Mouse (Mus musculus) c-Kit-negative CD71-positive TER-119-positive erythroid progenitor cells, embryonic 14.5 days (primary cell): ENCODE results near the gene Pih1d3.

Experiments used
- DNase-seq: peaks from one replicate; pipeline ENCODE4 v3.0.0-alpha.2; 2013; ENCODE audit warnings: low read depth, low spot score

Pih1d3 gene

GRCm38 (mm10) chr1:31222564-31222963 is at the start of gene Pih1d3, which contains the start of gene 4931428L18Rik:
Gene Pih1d3 (plus strand): TSS chr1:31222838.
Gene 4931428L18Rik (minus strand): TSS chr1:31222684.
- no peak for DNase-seq

- DNase-seq = no peak
Observed at GRCm38 (mm10) chr1:31175401-31175800, 47.2 kb upstream of the Pih1d3 start.

- DNase-seq = no peak
Observed at GRCm38 (mm10) chr1:31176101-31176500, 46.5 kb upstream of the Pih1d3 start, which contains the start of gene Lgsn. Gene Lgsn (plus strand): TSS chr1:31176401.

GRCm38 (mm10) chr1:31178264-31178663 is 44.4 kb upstream of the Pih1d3 start:
- DNase-seq = no peak

GRCm38 (mm10) chr1:31190237-31190866 is 32.3 kb upstream of the Pih1d3 start:
- no peak for DNase-seq

- DNase-seq = no peak
Observed at GRCm38 (mm10) chr1:31195633-31196032, 27.0 kb upstream of the Pih1d3 start.

- DNase-seq = no peak
Observed at GRCm38 (mm10) chr1:31196959-31197358, 25.7 kb upstream of the Pih1d3 start.

GRCm38 (mm10) chr1:31203771-31204170 is 18.9 kb upstream of the Pih1d3 start:
- no peak for DNase-seq

GRCm38 (mm10) chr1:31205346-31205745 is 17.3 kb upstream of the Pih1d3 start:
- no peak for DNase-seq

- DNase-seq = no peak
Observed at GRCm38 (mm10) chr1:31205770-31206169, 16.9 kb upstream of the Pih1d3 start.

- no peak for DNase-seq
Observed at GRCm38 (mm10) chr1:31210144-31210543, 12.5 kb upstream of the Pih1d3 start.

- no peak for DNase-seq
Observed at GRCm38 (mm10) chr1:31214831-31215230, 7.8 kb upstream of the Pih1d3 start.

- DNase-seq = no peak
Observed at GRCm38 (mm10) chr1:31220599-31221250, 1.9 kb upstream of the Pih1d3 start.

- no peak for DNase-seq
Observed at GRCm38 (mm10) chr1:31233319-31234036, 10.8 kb downstream of the Pih1d3 start.

GRCm38 (mm10) chr1:31260218-31260923 is 37.7 kb downstream of the Pih1d3 start:
- DNase-seq = no peak
